Comparison of ENCODE assay signal across 8 mouse cellular contexts in genomic region chr15:98608784-98609250, GRCm38 (mm10). TPM values are rescaled to one million over a fixed set of nuclear protein-coding genes. Genes with fewer than 3 reads are reported as not detected.
A peak's percentile ranks its signal among the peaks of the same experiment; 100 is the strongest.
DNase-seq lines count a peak whose midpoint lies in the region; ATAC-seq and TF ChIP-seq lines count a peak whose summit lies in the region.

No protein-coding gene starts in this region.

- TF ChIP-seq POLR2A in MEL (IDR thresholded peaks at IDR 0.05; ENCODE audit: control insufficient read depth in 1 of 2, insufficient read depth in 1 of 2, low read depth in 1 of 2, low read length in 2 of 2, poor library complexity in 1 of 2) = peak in 1 of 2 experiments; percentile 44; a peak in 2 of 4 replicates

- peaks cover 55% of the 10 kb centered on the region for H3K79me2 ChIP-seq in MEL (ENCODE audit: control insufficient read depth, insufficient read depth, low read length, poor library complexity)

- 0% methylated on average over 6 of the region's 26 CpGs for WGBS in forebrain, embryonic 13.5 days
- 2% methylated on average over 10 of the region's 26 CpGs for WGBS in kidney, embryonic 14.5 days

- peak; percentile 52 for ATAC-seq in forebrain, embryonic 13.5 days
- ATAC-seq in kidney, embryonic 14.5 days (ENCODE audit: low FRiP score, low TSS enrichment) = peak; percentile 5; the same call in 1 of the 2 replicates

- H3K4me2 ChIP-seq in forebrain, embryonic 13.5 days = peak overlapping the region; percentile 92
- peak overlapping the region; percentile 87 for H3K4me2 ChIP-seq in kidney, embryonic 14.5 days (replicated peaks; ENCODE audit: low read depth, low read length)

- H3K27ac ChIP-seq in gastrocnemius, adult 2 months = peak overlapping the region; percentile 90
- peak overlapping the region; percentile 91 for H3K27ac ChIP-seq in MEL (ENCODE audit: control insufficient read depth, low read depth, low read length)
- peak overlapping the region; percentile 78 for H3K27ac ChIP-seq in forebrain, embryonic 13.5 days
- H3K27ac ChIP-seq in kidney, embryonic 14.5 days (ENCODE audit: low read depth, low read length) = peak overlapping the region; percentile 95

- TF ChIP-seq CTCF in gastrocnemius, adult 2 months (IDR thresholded peaks at IDR 0.05) = no peak
- no peak for TF ChIP-seq CTCF in MEL (IDR thresholded peaks at IDR 0.05 in 2 of 3, conservative IDR thresholded peaks at IDR 0.05 in 1 of 3; ENCODE audit: control insufficient read depth in 1 of 3, insufficient read depth in 1 of 3, low read depth in 2 of 3, low read length in 3 of 3, poor library complexity in 1 of 3, severe bottlenecking in 1 of 3)

- intact Hi-C loops in gastrocnemius, adult 2 months (cut with DNase I) = no loop called here

- no peak for TF ChIP-seq EP300 in MEL (IDR thresholded peaks at IDR 0.05; ENCODE audit: low read depth in 1 of 2, low read length in 2 of 2)

- H3K4me1 ChIP-seq in MEL (ENCODE audit: control insufficient read depth in 1 of 2, insufficient read depth in 2 of 2, low read length in 2 of 2) = peaks cover 18 to 54% of the 10 kb centered on the region in 2 experiments
- peaks cover 27% of the 10 kb centered on the region for H3K4me1 ChIP-seq in forebrain, embryonic 13.5 days
- H3K4me1 ChIP-seq in kidney, embryonic 14.5 days (ENCODE audit: control insufficient read depth, insufficient read depth, low read length) = peaks cover 26% of the 10 kb centered on the region
- peaks cover 68% of the 10 kb centered on the region for H3K4me1 ChIP-seq in megakaryocyte, embryonic 14.5 days

- H3K36me3 ChIP-seq in MEL (ENCODE audit: control insufficient read depth in 1 of 2, insufficient read depth in 2 of 2, low read length in 2 of 2) = peaks cover 0 to 38% of the 10 kb centered on the region in 2 experiments; a peak in 3 of 4 replicates
- H3K36me3 ChIP-seq in forebrain, embryonic 13.5 days (ENCODE audit: poor library complexity, severe bottlenecking) = peaks cover 12% of the 10 kb centered on the region
- H3K36me3 ChIP-seq in kidney, embryonic 14.5 days (ENCODE audit: control insufficient read depth, insufficient read depth, low read length) = peaks cover 7% of the 10 kb centered on the region
- H3K36me3 ChIP-seq in megakaryocyte, embryonic 14.5 days (replicated peaks; ENCODE audit: low read length) = peaks cover 13% of the 10 kb centered on the region

- H3K4me3 ChIP-seq in gastrocnemius, adult 2 months = peak overlapping the region; percentile 97
- H3K4me3 ChIP-seq in MEL (ENCODE audit: control insufficient read depth in 1 of 2, insufficient read depth in 1 of 2, low read depth in 2 of 2, low read length in 2 of 2) = peak overlapping the region; percentile 81 to 98
- peak overlapping the region; percentile 80 for H3K4me3 ChIP-seq in forebrain, embryonic 13.5 days
- peak overlapping the region; percentile 83 for H3K4me3 ChIP-seq in kidney, embryonic 14.5 days (ENCODE audit: low read length)
- peak overlapping the region; percentile 96 for H3K4me3 ChIP-seq in megakaryocyte, embryonic 14.5 days (replicated peaks)

- H3K9me3 ChIP-seq in MEL (replicated peaks; ENCODE audit: insufficient read depth, low read length) = no peaks in the 10 kb centered on the region
- H3K9me3 ChIP-seq in forebrain, embryonic 13.5 days (replicated peaks) = no peaks in the 10 kb centered on the region
- H3K9me3 ChIP-seq in kidney, embryonic 14.5 days (ENCODE audit: control insufficient read depth, low read length) = no peaks in the 10 kb centered on the region
- H3K9me3 ChIP-seq in megakaryocyte, embryonic 14.5 days = no peaks in the 10 kb centered on the region

- H3K27me3 ChIP-seq in MEL (ENCODE audit: control insufficient read depth in 1 of 2, insufficient read depth in 2 of 2, low read length in 2 of 2) = no peaks in the 10 kb centered on the region
- H3K27me3 ChIP-seq in forebrain, embryonic 13.5 days = no peaks in the 10 kb centered on the region
- H3K27me3 ChIP-seq in kidney, embryonic 14.5 days (ENCODE audit: control insufficient read depth, insufficient read depth, low read length) = no peaks in the 10 kb centered on the region
- peaks cover 52% of the 10 kb centered on the region for H3K27me3 ChIP-seq in megakaryocyte, embryonic 14.5 days (replicated peaks)

- TF ChIP-seq RAD21 in MEL (IDR thresholded peaks at IDR 0.05; ENCODE audit: low read depth, low read length) = no peak

- H3K9ac ChIP-seq in MEL (ENCODE audit: control insufficient read depth, low read depth, low read length, poor library complexity, severe bottlenecking) = peak overlapping the region; percentile 85
- H3K9ac ChIP-seq in forebrain, embryonic 13.5 days = peak overlapping the region; percentile 88
- peak overlapping the region; percentile 93 for H3K9ac ChIP-seq in kidney, embryonic 14.5 days (ENCODE audit: low read depth, low read length)

- DNase-seq in gastrocnemius, adult 2 months = peak; percentile 59
- DNase-seq in gastrocnemius, postnatal 4 days (ENCODE audit: low spot score in 2 of 2) = no peak
- peak; percentile 68 for DNase-seq in MEL (ENCODE audit: low read depth, low spot score)
- peak; percentile 44 for DNase-seq in thymus, postnatal 0 days (ENCODE audit: low spot score)
- DNase-seq in right cerebral cortex, adult 18-20 months = no peak

TF ChIP-seq in MEL, 35 proteins besides CTCF, POLR2A, EP300 and RAD21 (continues in another document):
- TF ChIP-seq GATA1 (IDR thresholded peaks at IDR 0.05; ENCODE audit: low read depth, low read length) (no peak), ZNF384 (IDR thresholded peaks at IDR 0.05; ENCODE audit: low read depth, low read length) (no peak), NRF1 (IDR thresholded peaks at IDR 0.05; ENCODE audit: insufficient read depth, low read depth, low read length, poor library complexity, severe bottlenecking) (no peak), ZC3H11A (IDR thresholded peaks at IDR 0.05; ENCODE audit: low read depth, low read length) (no peak)

RNA-seq across cellular contexts. Expression of gene Adcy6, which starts 1.1 kb away (rescaled TPM):
- 10 to 100 TPM; 22.8 to 23.1 TPM for total RNA-seq in gastrocnemius, adult 2 months (2021)
- total RNA-seq in gastrocnemius, postnatal 4 days (2021) = 10 to 100 TPM; 56.6 to 60.6 TPM
- total RNA-seq in MEL (2012; rRNA removed) = 58.9 and 76.0 TPM in 2 replicates
- 10 to 100 TPM in 1 of 2 experiments, not detected in 1; 77.3 TPM for polyA plus RNA-seq in MEL (2012; ENCODE audit: insufficient read depth in 1 of 2, insufficient read length in 2 of 2, low read depth in 1 of 2, low replicate concordance in 2 of 2, missing spikeins in 1 of 2)
- 8.9 and 10.3 TPM in 2 replicates for polyA plus RNA-seq in forebrain, embryonic 13.5 days (2015; fragmentation: Nextera tagmentation; extraction: Ambion mirVana)
- 26.2 and 31.5 TPM in 2 replicates for polyA plus RNA-seq in kidney, embryonic 14.5 days (2014; fragmentation: Nextera tagmentation; extraction: Ambion mirVana)
- 2.1 and 9.3 TPM in 2 replicates for polyA plus RNA-seq in megakaryocyte, embryonic 14.5 days (2012; ENCODE audit: insufficient read depth, low replicate concordance)
- polyA plus RNA-seq in thymus, postnatal 0 days (2015; fragmentation: Nextera tagmentation; extraction: Ambion mirVana) = 12.6 and 17.0 TPM in 2 replicates

RNA-seq across cellular contexts. Expression of gene Cacnb3, which starts 21.8 kb away (rescaled TPM):
- 1 to 10 TPM; 1.8 to 2.2 TPM for total RNA-seq in gastrocnemius, adult 2 months (2021)
- total RNA-seq in gastrocnemius, postnatal 4 days (2021) = 10 to 100 TPM; 22.1 to 22.5 TPM
- 1.4 TPM in 2 replicates for total RNA-seq in MEL (2012; rRNA removed)
- 1 to 10 TPM in 1 of 2 experiments, not detected in 1; 8.5 TPM for polyA plus RNA-seq in MEL (2012; ENCODE audit: insufficient read depth in 1 of 2, insufficient read length in 2 of 2, low read depth in 1 of 2, low replicate concordance in 2 of 2, missing spikeins in 1 of 2)
- 82.1 and 94.8 TPM in 2 replicates for polyA plus RNA-seq in forebrain, embryonic 13.5 days (2015; fragmentation: Nextera tagmentation; extraction: Ambion mirVana)
- 21.5 and 26.5 TPM in 2 replicates for polyA plus RNA-seq in kidney, embryonic 14.5 days (2014; fragmentation: Nextera tagmentation; extraction: Ambion mirVana)
- 0.46 TPM in 1 of 2 replicates, not detected in the other for polyA plus RNA-seq in megakaryocyte, embryonic 14.5 days (2012; ENCODE audit: insufficient read depth, low replicate concordance)
- 8.5 and 9.6 TPM in 2 replicates for polyA plus RNA-seq in thymus, postnatal 0 days (2015; fragmentation: Nextera tagmentation; extraction: Ambion mirVana)

RNA-seq across cellular contexts. Expression of gene 4930415O20Rik, which starts 38.0 kb away (rescaled TPM):
- 1 to 10 TPM in 1 of 2 experiments, not detected in 1; 1.2 TPM for total RNA-seq in gastrocnemius, adult 2 months (2021)
- under 1 TPM in 1 of 2 experiments, not detected in 1; 0.54 TPM for total RNA-seq in gastrocnemius, postnatal 4 days (2021)
- total RNA-seq in MEL (2012; rRNA removed) = 0.50 TPM in 1 of 2 replicates, not detected in the other
- polyA plus RNA-seq in MEL (2012; ENCODE audit: insufficient read depth in 1 of 2, insufficient read length in 2 of 2, low read depth in 1 of 2, low replicate concordance in 2 of 2, missing spikeins in 1 of 2) = under 1 TPM in 1 of 2 experiments, not detected in 1; 0.31 TPM
- not detected in 2 replicates for polyA plus RNA-seq in forebrain, embryonic 13.5 days (2015; fragmentation: Nextera tagmentation; extraction: Ambion mirVana)
- 0.57 TPM in 1 of 2 replicates, not detected in the other for polyA plus RNA-seq in kidney, embryonic 14.5 days (2014; fragmentation: Nextera tagmentation; extraction: Ambion mirVana)
- not detected in 2 replicates for polyA plus RNA-seq in megakaryocyte, embryonic 14.5 days (2012; ENCODE audit: insufficient read depth, low replicate concordance)
- not detected in 2 replicates for polyA plus RNA-seq in thymus, postnatal 0 days (2015; fragmentation: Nextera tagmentation; extraction: Ambion mirVana)

RNA-seq across cellular contexts. Expression of gene Ccnt1, which starts 38.1 kb away (rescaled TPM):
- 10 to 100 TPM; 20.4 to 20.5 TPM for total RNA-seq in gastrocnemius, adult 2 months (2021)
- total RNA-seq in gastrocnemius, postnatal 4 days (2021) = 10 to 100 TPM; 31.3 to 35.4 TPM
- 40.5 and 44.0 TPM in 2 replicates for total RNA-seq in MEL (2012; rRNA removed)
- 10 to 100 TPM; 19.5 to 63.2 TPM for polyA plus RNA-seq in MEL (2012; ENCODE audit: insufficient read depth in 1 of 2, insufficient read length in 2 of 2, low read depth in 1 of 2, low replicate concordance in 2 of 2, missing spikeins in 1 of 2)
- 63.6 and 68.1 TPM in 2 replicates for polyA plus RNA-seq in forebrain, embryonic 13.5 days (2015; fragmentation: Nextera tagmentation; extraction: Ambion mirVana)
- 55.4 and 72.9 TPM in 2 replicates for polyA plus RNA-seq in kidney, embryonic 14.5 days (2014; fragmentation: Nextera tagmentation; extraction: Ambion mirVana)
- 1.4 and 5.1 TPM in 2 replicates for polyA plus RNA-seq in megakaryocyte, embryonic 14.5 days (2012; ENCODE audit: insufficient read depth, low replicate concordance)
- polyA plus RNA-seq in thymus, postnatal 0 days (2015; fragmentation: Nextera tagmentation; extraction: Ambion mirVana) = 51.1 and 55.8 TPM in 2 replicates

RNA-seq across cellular contexts. Expression of gene Ddx23, which starts 53.9 kb away (rescaled TPM):
- 10 to 100 TPM; 66.3 to 67.4 TPM for total RNA-seq in gastrocnemius, adult 2 months (2021)
- total RNA-seq in gastrocnemius, postnatal 4 days (2021) = 10 to 100 TPM; 62.5 to 67.3 TPM
- total RNA-seq in MEL (2012; rRNA removed) = 193 and 213 TPM in 2 replicates
- 100 to 1,000 TPM; 194 to 252 TPM for polyA plus RNA-seq in MEL (2012; ENCODE audit: insufficient read depth in 1 of 2, insufficient read length in 2 of 2, low read depth in 1 of 2, low replicate concordance in 2 of 2, missing spikeins in 1 of 2)
- 32.5 and 33.3 TPM in 2 replicates for polyA plus RNA-seq in forebrain, embryonic 13.5 days (2015; fragmentation: Nextera tagmentation; extraction: Ambion mirVana)
- polyA plus RNA-seq in kidney, embryonic 14.5 days (2014; fragmentation: Nextera tagmentation; extraction: Ambion mirVana) = 27.3 and 32.2 TPM in 2 replicates
- polyA plus RNA-seq in megakaryocyte, embryonic 14.5 days (2012; ENCODE audit: insufficient read depth, low replicate concordance) = 49.7 and 71.3 TPM in 2 replicates
- 23.5 and 26.4 TPM in 2 replicates for polyA plus RNA-seq in thymus, postnatal 0 days (2015; fragmentation: Nextera tagmentation; extraction: Ambion mirVana)

Comparison
In these comparisons a context has a peak if more than half of its experiments do, and no peak if none do; other contexts are left out.
1. DNase-seq: peak in gastrocnemius, adult 2 months (single experiment), MEL (single experiment) and thymus, postnatal 0 days (single experiment); none in gastrocnemius, postnatal 4 days (0 of 2) and right cerebral cortex, adult 18-20 months (single experiment).
2. Peak in every context shown above with its lines, with median percentiles within 50 percentile points of each other: H3K27ac ChIP-seq, H3K4me3 ChIP-seq and H3K9ac ChIP-seq.